Mouse (Mus musculus): Measurements from ENCODE around the gene Gm20823. TPM values are rescaled to one million over a fixed set of nuclear protein-coding genes. Genes with fewer than 3 reads are reported as not detected.
"Not testable (repeated sequence)": the region's sequence is repeated elsewhere in the genome, so short reads cannot be mapped to it uniquely, and the experiment has no call there.

Gm20823 gene
- not detected in 2 replicates for polyA plus RNA-seq (2012; rRNA removed)

GRCm38 (mm10) chrY:62464745-62465144 is at the start of gene Gm20823:
Gm20823 (minus strand) TSS chrY:62464845.
- H3K27me3 ChIP-seq (ENCODE audit: control insufficient read depth, insufficient read depth, low read length); H3K36me3 ChIP-seq (ENCODE audit: control insufficient read depth, insufficient read depth, low read length); H3K4me3 ChIP-seq (ENCODE audit: low read depth, low read length); H3K4me1 ChIP-seq (ENCODE audit: control insufficient read depth, insufficient read depth, insufficient read length, low read length); H3K27ac ChIP-seq (ENCODE audit: insufficient read depth, low read depth, low read length): not testable (repeated sequence)
- WGBS = no CpG with 5 or more reads among the region's 4 CpGs
